Mouse (Mus musculus) small intestine, adult 2 months (tissue): ENCODE measurements at regions not wholly inside any gene's neighbourhood (a gene's known extent, or its start where the extent isn't known, plus 50 kb on each side); places are given as distances from the start of the nearest gene placed in this dataset.

Source experiments
- H3K27ac ChIP-seq: fragments of 200-500 bp; 2 replicates; pipeline ENCODE4 v1.5.1; 2012; ENCODE audit warnings: low read depth, low read length, control low read depth, inconsistent platforms; ENCODE audit not compliant: insufficient read depth
- H3K27me3 ChIP-seq: fragments of 200-500 bp; 2 replicates; pipeline ENCODE4 v1.6.1; 2012; ENCODE audit warnings: mild to moderate bottlenecking, moderate library complexity, low read length, inconsistent platforms; ENCODE audit not compliant: control insufficient read depth, insufficient read depth
- H3K36me3 ChIP-seq: fragments of 200-500 bp; 2 replicates; pipeline ENCODE4 v1.6.1; 2012; ENCODE audit warnings: mild to moderate bottlenecking, low read length, control low read depth, inconsistent platforms; ENCODE audit not compliant: control insufficient read depth, insufficient read depth
- H3K4me1 ChIP-seq: fragments of 200-500 bp; 2 replicates; pipeline ENCODE4 v1.6.1; 2012; ENCODE audit warnings: low read length, inconsistent platforms, mixed read lengths; ENCODE audit not compliant: control insufficient read depth, insufficient read depth, insufficient read length
- H3K4me3 ChIP-seq: fragments of 200-500 bp; 2 replicates; pipeline ENCODE4 v1.5.1; 2012; ENCODE audit warnings: low read depth, mild to moderate bottlenecking, control low read depth, inconsistent platforms, low read length, moderate library complexity
- CTCF ChIP-seq: fragments of 200-500 bp; IDR thresholded peaks from 2 replicates; pipeline ENCODE4 v1.5.1; 2012; ENCODE audit warnings: low read depth, mild to moderate bottlenecking, control low read depth, inconsistent platforms, low read length, moderate library complexity, mixed read lengths; ENCODE audit not compliant: insufficient replicate concordance, insufficient read length; ENCODE audit errors: extremely low read depth
- POLR2A ChIP-seq: fragments of 200-500 bp; IDR thresholded peaks from 2 replicates; pipeline ENCODE4 v1.6.1; 2012; ENCODE audit warnings: low read depth, mild to moderate bottlenecking, control low read depth, inconsistent platforms, low read length, moderate library complexity
- WGBS: fragments of 180-500 bp; shearing (Covaris S2); methylation state at CpG from one replicate; pipeline ENCODE4 v1.1.7; 2018; 5-methylcytosine and 5-hydroxymethylcytosine counted together

DNA sequence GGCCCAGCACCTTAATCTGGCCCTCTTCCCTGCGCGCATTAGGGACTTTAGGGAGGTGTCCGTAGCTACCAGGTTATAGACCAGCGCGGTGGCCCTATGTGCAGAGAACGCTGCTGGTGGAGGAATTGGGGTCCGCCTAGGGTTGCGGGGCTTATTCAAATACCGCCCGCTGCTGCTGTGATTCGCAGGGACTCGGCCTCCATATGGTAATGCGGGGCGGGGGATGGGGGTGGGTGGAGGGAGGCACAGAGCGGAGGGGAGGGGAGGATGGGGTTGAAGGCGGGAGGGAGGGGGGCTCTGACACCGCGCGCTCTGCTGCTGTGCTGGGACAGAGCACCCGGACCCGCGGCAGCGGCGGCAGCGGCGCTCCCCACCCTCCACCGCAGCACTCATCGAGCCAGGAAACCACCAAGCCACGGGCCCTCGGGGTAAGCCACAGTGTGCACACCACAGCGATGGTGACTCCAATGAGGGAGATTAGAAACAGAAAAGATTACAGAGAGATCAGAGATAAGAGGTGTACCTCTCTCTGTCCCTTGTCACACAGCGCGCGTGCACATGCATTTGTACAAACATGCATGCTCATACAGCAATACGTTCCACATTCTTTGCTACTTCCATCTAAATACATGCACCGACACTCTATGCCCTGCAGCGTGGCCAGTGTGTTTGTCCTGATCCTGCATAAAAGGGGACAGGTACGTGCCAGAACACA lies 223.4 kb downstream of the Mef2c start:
- Histone ChIP-seq H3K27me3 (peaks cover 65% of the 10 kb centered on the region), H3K4me3 (no peak overlapping the region), H3K27ac (no peak overlapping the region), H3K36me3 (no peaks in the 10 kb centered on the region), H3K4me1 (peaks cover 8% of the 10 kb centered on the region)
- WGBS, result 4% methylated on average over 37 of the region's 38 CpGs
- TF ChIP-seq CTCF (no peak), POLR2A (no peak)

DNA sequence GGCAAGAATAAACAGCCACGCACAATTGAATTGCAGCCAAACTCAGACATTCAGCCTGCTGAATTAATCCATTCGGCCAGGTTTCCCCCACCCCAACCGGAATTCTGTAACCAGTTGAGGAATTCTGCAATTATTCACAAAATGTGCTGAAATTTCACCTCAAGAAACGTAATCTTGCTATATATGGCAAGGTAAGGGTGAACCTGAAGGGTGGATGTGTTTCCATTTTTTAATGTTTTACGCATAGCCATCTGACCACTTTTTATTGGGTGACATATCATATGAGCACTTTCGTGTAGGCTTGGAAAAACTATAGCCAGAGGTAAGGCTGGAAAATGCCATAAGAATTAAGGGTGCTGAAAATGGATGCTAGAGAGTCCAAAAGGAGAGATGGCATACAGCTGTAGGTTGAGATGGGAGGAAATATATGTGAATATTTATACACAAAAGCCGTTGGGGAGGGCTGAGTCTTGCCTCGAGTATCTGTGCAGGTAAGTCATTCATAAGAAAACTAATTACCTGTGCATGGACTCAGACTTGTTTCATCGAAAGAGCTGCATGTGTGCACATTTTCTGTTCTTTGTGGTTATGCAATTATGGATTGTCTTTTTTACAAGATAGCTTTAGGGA lies 224.0 kb downstream of the Mef2c start:
- TF ChIP-seq CTCF (no peak), POLR2A (no peak)
- H3K27ac ChIP-seq, result no peak overlapping the region
- H3K27me3 ChIP-seq, result peaks cover 66% of the 10 kb centered on the region
- 19% methylated on average over 9 of the region's 9 CpGs for WGBS
- peaks cover 8% of the 10 kb centered on the region for H3K4me1 ChIP-seq
- no peak overlapping the region for H3K4me3 ChIP-seq
- no peaks in the 10 kb centered on the region for H3K36me3 ChIP-seq

DNA sequence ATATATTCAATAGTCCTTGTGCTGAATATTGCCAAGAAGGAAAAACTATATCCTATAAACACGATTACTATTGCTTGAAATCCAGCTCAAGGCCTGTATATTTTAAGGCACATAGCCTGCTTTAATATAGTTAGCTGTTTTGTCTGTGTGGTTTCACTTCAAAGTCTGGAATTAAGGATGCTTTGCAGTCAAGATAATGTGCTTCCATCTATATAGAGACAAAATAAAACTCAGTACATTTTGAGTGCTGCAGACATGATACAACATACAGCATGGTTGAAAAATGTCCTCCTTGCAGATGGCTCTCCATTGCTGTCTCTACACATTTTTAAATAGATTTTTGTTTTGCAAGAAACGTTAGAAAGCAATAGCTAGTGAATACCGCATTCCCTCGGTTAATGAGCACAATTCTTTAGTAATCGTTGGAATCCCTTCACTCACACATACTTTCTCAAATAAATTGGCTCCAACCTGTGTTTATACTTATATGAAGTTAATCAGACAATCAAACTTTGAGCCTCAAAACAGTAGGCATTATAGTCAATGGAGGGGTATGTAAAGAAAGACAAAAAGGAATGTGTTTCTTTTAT lies 224.7 kb downstream of the Mef2c start:
- H3K27ac ChIP-seq, result no peak overlapping the region
- WGBS, result 14% methylated on average over 5 of the region's 5 CpGs
- H3K4me3 ChIP-seq, result no peak overlapping the region
- H3K27me3 ChIP-seq, result peaks cover 71% of the 10 kb centered on the region
- peaks cover 8% of the 10 kb centered on the region for H3K4me1 ChIP-seq
- TF ChIP-seq CTCF (no peak), POLR2A (no peak)
- H3K36me3 ChIP-seq, result no peaks in the 10 kb centered on the region

DNA sequence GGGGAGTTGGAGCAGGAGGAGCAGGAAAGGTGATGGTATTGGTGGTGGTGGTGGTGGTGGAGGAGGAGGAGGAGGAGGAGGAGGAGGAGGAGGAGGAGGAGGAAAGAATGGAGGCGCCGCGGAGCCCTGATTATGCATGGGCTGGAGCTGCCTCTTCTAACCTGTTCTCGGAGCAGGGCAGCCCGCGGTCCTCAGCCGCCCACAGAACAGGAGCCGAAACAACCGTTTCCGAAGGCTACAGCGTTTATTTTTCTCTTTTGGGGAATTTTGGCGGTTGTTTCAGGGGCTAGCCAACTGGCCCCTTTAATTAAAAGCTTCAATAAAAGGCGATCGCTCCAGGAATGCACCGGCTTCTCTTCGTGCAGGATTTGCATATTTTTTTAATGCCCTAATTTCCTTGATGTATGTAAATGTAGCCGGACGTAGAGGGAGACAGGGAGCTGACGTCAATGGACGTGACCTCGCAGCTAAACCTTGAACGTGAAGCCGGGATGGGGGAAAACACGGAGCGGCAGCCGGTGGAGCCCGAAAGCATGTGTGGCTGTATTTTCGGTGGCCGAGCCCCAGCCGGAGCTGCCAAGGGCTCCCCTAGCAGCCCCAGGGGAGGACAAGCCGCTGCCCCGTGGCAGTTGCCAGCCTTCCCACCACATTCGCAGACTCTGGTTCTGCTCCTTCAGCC lies 225.6 kb downstream of the Mef2c start:
- 3% methylated on average over 33 of the region's 33 CpGs for WGBS
- Histone ChIP-seq H3K36me3 (no peaks in the 10 kb centered on the region), H3K4me3 (peak overlapping the region; percentile 48), H3K27ac (no peak overlapping the region), H3K27me3 (peaks cover 70% of the 10 kb centered on the region), H3K4me1 (peaks cover 8% of the 10 kb centered on the region)
- no peak for TF ChIP-seq POLR2A

DNA sequence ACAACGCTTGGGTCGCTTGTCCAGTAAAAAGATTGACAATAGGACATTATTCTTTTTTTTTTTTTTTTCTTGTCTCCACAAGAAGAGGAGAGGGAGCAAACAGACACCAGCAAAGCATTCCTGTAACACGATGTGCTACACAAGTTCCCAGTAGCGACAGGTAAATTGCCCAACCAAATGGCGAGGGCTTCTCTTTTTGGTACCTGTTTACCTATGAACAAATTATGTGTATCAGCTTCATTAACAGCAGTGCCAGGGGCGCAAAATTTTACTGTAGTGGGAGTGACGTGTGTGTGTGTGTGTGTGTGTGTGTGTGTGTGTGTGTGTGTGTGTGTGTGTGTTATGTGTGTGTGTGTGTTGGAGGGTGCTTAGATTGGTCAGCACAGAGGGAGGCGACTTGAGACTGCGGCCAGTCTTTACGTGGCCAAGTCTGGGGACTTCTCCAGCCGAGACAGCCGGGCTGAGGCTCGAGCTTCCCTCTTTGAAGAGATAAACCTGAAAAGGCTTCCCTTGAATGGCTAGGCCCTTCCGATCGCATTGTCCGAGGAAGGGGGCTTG lies 226.4 kb downstream of the Mef2c start:
- peaks cover 63% of the 10 kb centered on the region for H3K27me3 ChIP-seq
- TF ChIP-seq POLR2A, result no peak
- TF ChIP-seq CTCF, result no peak
- peaks cover 8% of the 10 kb centered on the region for H3K4me1 ChIP-seq
- peak overlapping the region; percentile 67 for H3K4me3 ChIP-seq
- WGBS, result 4% methylated on average over 16 of the region's 16 CpGs
- no peaks in the 10 kb centered on the region for H3K36me3 ChIP-seq
- H3K27ac ChIP-seq, result no peak overlapping the region

DNA sequence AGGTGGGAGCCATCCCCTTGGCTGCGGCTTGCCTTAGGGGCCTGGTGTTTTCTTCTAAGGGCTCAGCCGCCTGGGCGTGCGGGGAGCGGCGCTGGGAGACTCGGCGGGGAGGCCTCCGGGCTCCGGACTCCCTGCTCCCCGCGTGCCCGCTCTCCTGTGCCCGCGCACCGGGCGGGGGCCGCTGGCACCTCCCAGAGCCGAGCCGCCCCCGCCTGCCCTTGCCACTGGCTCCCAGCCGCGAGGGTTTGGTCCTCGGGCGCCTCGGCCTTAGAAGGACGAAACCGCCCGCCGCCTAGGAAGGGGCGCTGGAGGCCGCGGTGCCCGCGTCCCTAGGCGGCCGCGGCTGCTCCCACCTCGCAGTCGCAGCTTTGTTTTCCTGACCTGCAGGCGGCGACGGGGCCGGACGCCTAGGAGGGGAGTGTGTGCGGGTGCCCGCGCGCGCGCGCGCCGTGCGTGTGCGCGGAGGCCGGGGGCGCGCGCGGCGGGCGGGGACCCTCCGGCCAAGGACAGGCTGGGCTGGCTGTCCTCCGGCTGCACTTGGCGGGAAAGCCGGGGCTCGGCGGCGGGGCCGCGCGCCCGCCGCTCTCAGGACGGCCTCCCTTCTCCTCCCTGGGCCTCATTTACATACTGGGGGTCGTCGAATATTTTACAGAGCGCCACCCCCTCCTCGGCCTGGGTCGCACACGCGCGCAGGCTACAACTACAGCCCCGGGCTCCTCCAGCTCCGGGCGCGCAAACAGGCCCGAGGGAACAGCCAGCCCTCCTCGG lies 227.1 kb downstream of the Mef2c start:
- Histone ChIP-seq H3K4me3 (peak overlapping the region; percentile 67), H3K4me1 (peaks cover 8% of the 10 kb centered on the region), H3K36me3 (no peaks in the 10 kb centered on the region), H3K27me3 (peaks cover 59% of the 10 kb centered on the region), H3K27ac (no peak overlapping the region)
- WGBS, result 1% methylated on average over 90 of the region's 91 CpGs
- TF ChIP-seq CTCF (no peak), POLR2A (no peak)
